Mouse (Mus musculus): Measurements from ENCODE around the gene Eef1akmt3.
"Not testable (repeated sequence)": the region's sequence is repeated elsewhere in the genome, so short reads cannot be mapped to it uniquely, and the experiment has no call there.

Eef1akmt3 gene

GRCm38 (mm10) chr10:127071203-127071602 lies 29.9 kb upstream of the Eef1akmt3 start:
- in situ Hi-C loops (cut with MboI; ENCODE audit: low sequenced_read_pairs): no loop called here

GRCm38 (mm10) chr10:127070190-127071121 lies 29.1 kb upstream of the Eef1akmt3 start, which contains the start of gene Tspan31:
Gene Tspan31 (minus strand): TSS chr10:127070264.
- in situ Hi-C loops (cut with MboI; ENCODE audit: low sequenced_read_pairs): no loop called here

GRCm38 (mm10) chr10:127069281-127070189 lies 28.2 kb upstream of the Eef1akmt3 start:
- in situ Hi-C loops (cut with MboI; ENCODE audit: low sequenced_read_pairs): no loop called here

GRCm38 (mm10) chr10:127068360-127069038 lies 27.2 kb upstream of the Eef1akmt3 start:
- in situ Hi-C loops (cut with MboI; ENCODE audit: low sequenced_read_pairs): no loop called here

- in situ Hi-C loops (cut with MboI; ENCODE audit: low sequenced_read_pairs): no loop called here
These were observed 25.3 kb upstream of the Eef1akmt3 start for GRCm38 (mm10) chr10:127066519-127067018.

GRCm38 (mm10) chr10:127065981-127066380 lies 24.7 kb upstream of the Eef1akmt3 start:
- in situ Hi-C loops (cut with MboI; ENCODE audit: low sequenced_read_pairs): no loop called here

DNA sequence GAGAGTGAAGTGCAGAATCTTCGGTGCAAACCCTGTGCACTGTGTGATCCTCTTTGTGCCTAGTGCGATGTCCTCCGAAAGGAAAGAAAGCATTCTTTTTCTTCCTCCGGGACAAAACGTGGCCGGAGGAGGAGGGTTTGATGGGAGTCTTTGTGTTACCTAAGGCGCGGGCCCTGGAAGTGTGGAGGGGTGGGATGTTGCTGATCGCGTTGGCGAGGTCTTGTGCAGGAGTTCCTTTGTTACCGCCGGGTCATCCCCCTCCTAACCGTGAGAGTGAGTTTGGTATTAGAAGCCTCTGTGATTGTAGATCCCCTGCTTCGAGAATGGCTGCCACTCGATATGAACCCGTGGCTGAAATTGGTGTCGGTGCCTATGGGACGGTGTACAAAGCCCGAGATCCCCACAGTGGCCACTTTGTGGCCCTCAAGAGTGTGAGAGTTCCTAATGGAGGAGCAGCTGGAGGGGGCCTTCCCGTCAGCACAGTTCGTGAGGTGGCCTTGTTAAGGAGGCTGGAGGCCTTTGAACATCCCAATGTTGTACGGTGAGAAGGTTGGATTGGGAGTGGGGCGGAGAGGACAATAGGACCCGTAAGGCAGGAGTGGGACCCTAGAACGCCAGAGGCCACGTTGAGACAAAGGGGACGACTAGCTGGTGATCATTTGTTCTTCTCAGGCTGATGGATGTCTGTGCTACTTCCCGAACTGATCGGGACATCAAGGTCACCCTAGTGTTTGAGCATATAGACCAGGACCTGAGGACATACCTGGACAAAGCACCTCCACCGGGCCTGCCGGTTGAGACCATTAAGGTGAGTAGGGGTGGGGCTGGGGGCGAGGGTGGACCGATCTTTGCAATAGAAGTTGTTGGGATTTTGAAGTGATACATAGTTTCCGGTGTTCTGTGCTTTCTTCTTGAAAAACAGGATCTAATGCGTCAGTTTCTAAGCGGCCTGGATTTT lies 22.9 kb upstream of the Eef1akmt3 start:
- in situ Hi-C loops (cut with MboI; ENCODE audit: low sequenced_read_pairs): no loop called here

DNA sequence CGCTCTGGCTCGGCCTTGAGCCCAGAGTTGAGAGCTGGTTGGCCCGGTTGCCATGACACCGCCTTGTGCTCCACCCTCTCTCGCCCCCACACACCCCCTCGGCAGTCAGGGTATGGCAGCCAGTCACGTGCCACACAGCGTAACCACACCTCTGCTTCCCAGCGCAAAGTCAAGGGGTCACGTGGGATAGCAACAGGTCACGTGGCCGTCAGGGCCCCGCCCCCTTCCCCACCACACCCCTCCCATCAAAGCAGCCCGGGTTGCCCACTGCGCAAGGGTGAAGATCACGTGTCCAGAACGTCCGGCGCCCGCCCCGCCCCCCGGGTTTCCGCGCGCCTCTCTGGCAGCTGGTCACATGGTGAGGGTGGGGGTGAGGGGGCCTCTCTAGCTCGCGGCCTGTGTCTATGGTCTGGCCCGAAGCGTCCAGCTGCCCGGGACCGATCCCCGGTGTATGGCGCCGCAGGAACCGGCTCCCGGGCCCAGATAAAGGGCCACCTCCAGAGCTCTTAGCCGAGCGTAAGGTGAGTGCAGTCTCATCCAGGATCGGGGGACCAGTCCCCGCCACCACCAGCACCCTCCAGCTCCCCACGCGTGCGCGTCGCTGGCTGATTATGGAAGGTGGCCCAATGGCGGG lies 22.0 kb upstream of the Eef1akmt3 start, which contains the start of gene Cdk4:
TSS of gene Cdk4 (plus strand) at position 296 of the 634 bp plus-strand sequence.
- in situ Hi-C loops (cut with MboI; ENCODE audit: low sequenced_read_pairs): no loop called here

DNA sequence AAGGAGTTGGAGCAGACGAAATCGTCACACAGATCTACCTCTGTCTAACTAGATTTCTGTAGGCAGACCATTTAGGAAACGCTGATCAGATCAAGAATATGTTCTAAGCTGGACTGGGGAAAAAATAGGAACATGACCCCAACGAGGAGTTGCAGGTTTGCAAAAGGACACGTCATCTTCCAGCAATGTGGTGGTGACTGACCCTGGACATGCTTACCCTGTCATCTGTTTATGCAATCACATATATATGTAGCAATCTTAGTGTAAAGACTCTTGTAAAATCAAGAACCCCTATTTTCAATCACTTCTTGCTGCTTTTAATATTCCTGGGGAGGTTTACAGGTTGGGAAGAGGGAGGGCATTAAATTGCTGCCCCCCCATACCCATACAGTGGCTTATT lies 21.2 kb upstream of the Eef1akmt3 start:
- in situ Hi-C loops (cut with MboI; ENCODE audit: low sequenced_read_pairs): no loop called here

GRCm38 (mm10) chr10:127062101-127062500 lies 20.8 kb upstream of the Eef1akmt3 start:
- in situ Hi-C loops (cut with MboI; ENCODE audit: low sequenced_read_pairs): not testable (repeated sequence)

DNA sequence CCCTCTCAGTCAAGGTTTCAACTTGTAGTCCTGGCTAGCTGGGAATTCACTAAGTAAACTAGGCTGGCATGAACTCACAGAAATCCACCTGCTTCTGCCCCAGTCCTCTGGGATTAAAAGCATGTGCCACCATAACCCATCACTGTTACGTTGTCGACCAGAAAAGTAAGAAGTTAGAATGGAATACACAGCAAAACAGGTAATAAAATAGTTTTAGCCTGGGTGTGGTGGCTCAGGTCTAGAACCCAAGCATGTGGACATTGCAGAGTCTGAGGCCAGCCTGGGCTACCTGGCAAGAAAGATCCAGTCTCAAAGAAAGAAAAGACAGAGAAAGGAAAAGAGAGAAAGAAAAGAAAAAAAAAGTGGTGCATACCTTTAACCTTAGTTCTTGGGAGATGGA lies 20.2 kb upstream of the Eef1akmt3 start:
- in situ Hi-C loops (cut with MboI; ENCODE audit: low sequenced_read_pairs): no loop called here

- in situ Hi-C loops (cut with MboI; ENCODE audit: low sequenced_read_pairs): no loop called here
These were observed 19.8 kb upstream of the Eef1akmt3 start for GRCm38 (mm10) chr10:127061085-127061484.

DNA sequence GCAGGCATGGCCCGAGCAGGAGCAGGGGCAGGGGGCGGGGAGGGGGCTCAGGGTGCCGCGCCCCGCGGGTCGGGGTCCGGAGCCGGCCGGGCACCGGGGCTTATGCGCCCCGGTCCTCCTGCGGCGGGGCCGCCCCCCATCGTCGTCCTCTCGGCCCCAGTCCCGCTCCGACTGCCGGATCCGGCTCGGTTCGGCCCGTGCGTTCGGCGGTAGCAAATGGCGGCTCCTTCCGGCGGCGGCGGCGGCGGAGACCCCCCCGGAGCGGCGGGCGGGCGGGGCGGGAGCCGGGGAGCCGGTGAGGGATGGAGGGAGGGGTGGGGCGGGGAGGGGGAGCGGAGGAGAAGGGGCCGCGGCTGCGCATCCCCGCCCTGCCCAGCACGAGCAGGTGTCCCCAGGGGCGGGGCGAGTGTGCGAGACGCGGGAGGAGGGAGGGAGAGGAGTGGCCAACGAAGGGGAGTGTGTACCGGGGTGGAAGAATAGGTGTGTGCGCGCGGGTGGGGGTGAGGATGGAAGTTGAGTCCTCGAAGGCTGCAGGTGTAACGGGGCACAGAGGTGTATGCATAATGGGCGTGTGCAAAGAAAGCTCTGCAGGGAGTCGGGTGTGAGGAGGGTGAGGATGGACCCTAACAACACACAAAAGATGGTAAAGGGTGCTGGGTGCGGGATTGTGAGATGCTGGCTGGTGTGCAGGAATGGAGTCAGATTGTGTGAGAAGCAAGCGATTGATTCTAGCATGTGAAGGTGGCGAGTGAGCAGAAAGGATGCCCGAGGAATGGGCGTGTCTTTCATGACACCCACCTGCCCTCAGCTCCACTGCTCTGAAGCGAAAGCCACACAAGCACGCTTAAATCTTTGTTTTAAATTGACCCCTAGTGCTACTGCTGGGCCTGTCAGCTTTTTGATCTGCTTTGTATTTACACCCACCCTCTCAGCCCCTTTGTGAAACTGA lies 18.9 kb upstream of the Eef1akmt3 start, which contains the start of gene March9:
TSS of gene March9 (minus strand) at position 217 of the 949 bp plus-strand sequence.
- in situ Hi-C loops (cut with MboI; ENCODE audit: low sequenced_read_pairs): no loop called here

- in situ Hi-C loops (cut with MboI; ENCODE audit: low sequenced_read_pairs): no loop called here
These were observed 18.1 kb upstream of the Eef1akmt3 start for GRCm38 (mm10) chr10:127059174-127059967.

- in situ Hi-C loops (cut with MboI; ENCODE audit: low sequenced_read_pairs): no loop called here
These were observed 17.4 kb upstream of the Eef1akmt3 start for GRCm38 (mm10) chr10:127058708-127059107.

GRCm38 (mm10) chr10:127058161-127058560 lies 16.8 kb upstream of the Eef1akmt3 start:
- in situ Hi-C loops (cut with MboI; ENCODE audit: low sequenced_read_pairs): no loop called here

GRCm38 (mm10) chr10:127056490-127056889 lies 15.2 kb upstream of the Eef1akmt3 start:
- in situ Hi-C loops (cut with MboI; ENCODE audit: low sequenced_read_pairs): no loop called here
